Mouse (Mus musculus): ENCODE measurements around the gene Gm37240.

DNA sequence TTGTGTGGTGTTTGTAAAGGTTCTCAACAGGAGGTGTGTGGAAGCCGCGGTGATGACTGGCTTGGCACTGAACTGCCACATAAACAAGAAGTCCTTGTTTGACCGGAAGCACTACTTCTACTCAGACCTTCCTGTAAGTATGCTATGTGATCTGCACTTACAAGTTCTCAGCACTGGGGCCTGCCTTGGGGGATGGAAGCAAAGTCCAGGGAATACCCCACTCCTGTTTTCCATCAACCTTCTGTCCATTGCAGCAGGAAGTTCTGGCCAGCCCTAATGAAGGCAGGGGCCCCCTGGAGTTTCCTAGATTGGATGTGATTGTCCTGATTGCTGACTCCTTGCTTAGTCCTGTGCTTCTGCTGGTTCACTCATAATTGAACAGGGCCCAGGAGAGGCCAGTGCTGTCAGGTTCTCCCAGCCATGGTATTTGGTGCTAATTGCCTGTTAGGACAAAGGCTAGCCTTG, 285.4 kb downstream of the Gm37240 start:
- no peak for TF ChIP-seq POLR2A (IDR thresholded peaks at IDR 0.05; ENCODE audit: borderline replicate concordance, low read depth, low read length)
- no peak for TF ChIP-seq CTCF (IDR thresholded peaks at IDR 0.05; ENCODE audit: low read depth, low read length)

Data from bone marrow macrophage, adult 2 months (primary cell).